Mouse (Mus musculus): ENCODE measurements around the gene Acer3.

DNA sequence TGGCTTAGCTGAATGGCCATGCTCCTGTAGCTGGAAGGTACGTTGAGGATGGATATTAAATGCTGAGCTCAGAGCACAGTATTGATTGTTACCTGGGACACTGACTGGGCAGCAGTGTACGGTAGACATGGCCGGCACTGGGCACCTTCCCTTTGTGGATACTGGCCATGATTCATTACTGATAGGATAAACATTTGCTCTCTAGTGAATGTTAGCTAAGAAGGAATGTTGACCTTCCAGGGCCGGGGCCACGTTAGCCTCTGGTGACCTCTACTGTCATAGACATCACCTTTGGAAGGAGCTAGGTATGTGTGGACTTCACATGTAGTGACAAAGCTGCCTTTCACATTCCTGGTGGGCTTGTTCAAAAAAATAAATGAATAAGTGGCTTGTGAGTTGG, 26.5 kb upstream of the Acer3 start:
- TF ChIP-seq CTCF (IDR thresholded peaks at IDR 0.05; ENCODE audit: control insufficient read depth, insufficient read depth, insufficient replicate concordance, low read depth, low read length) (no peak), POLR2A (IDR thresholded peaks at IDR 0.05; ENCODE audit: control insufficient read depth, low read depth, low read length) (no peak)

All from testis, adult 2 months (tissue).